Mouse (Mus musculus) kidney, postnatal 0 days (tissue): ENCODE results near the gene Pknox2. TPM values are rescaled to one million over a fixed set of nuclear protein-coding genes. Genes with fewer than 3 reads are reported as not detected.
A peak's percentile ranks its signal among the peaks of the same experiment; 100 is the strongest.

Experiments
- ATAC-seq: fragments of 200-750 bp; cut with Nextera tagmentation; replicated peaks from 2 replicates; pipeline ENCODE4 v1.8.0; 2017; ENCODE audit warnings: low read depth, moderate number of reproducible peaks, moderate TSS enrichment, moderate library complexity; ENCODE audit not compliant: low FRiP score
- DNase-seq: peaks from one replicate; pipeline ENCODE4 v3.0.0-alpha.2; 2016; ENCODE audit warnings: low spot score
- H3K27ac ChIP-seq: fragments of 300-500 bp; sonication (generic); 2 replicates; pipeline ENCODE4 v1.5.1; 2014; ENCODE audit warnings: mild to moderate bottlenecking
- H3K27me3 ChIP-seq: fragments of 300-500 bp; sonication (generic); 2 replicates; pipeline ENCODE4 v1.6.1; 2014; ENCODE audit warnings: low read length, mixed read lengths; ENCODE audit not compliant: insufficient read depth
- H3K36me3 ChIP-seq: fragments of 300-500 bp; sonication (generic); 2 replicates; pipeline ENCODE4 v1.6.1; 2014; ENCODE audit warnings: low read length, mixed read lengths; ENCODE audit not compliant: insufficient read depth
- H3K4me1 ChIP-seq: fragments of 300-500 bp; sonication (generic); replicated peaks from 2 replicates; pipeline ENCODE4 v1.6.1; 2014; ENCODE audit warnings: antibody characterized with exemption, low read length, mixed read lengths; ENCODE audit not compliant: insufficient read depth
- H3K4me2 ChIP-seq: fragments of 300-500 bp; sonication (generic); 2 replicates; pipeline ENCODE4 v1.6.1; 2014; ENCODE audit warnings: mild to moderate bottlenecking, low read length, moderate library complexity, mixed read lengths
- H3K4me3 ChIP-seq: fragments of 300-500 bp; sonication (generic); replicated peaks from 2 replicates; pipeline ENCODE4 v1.5.1; 2014; ENCODE audit warnings: low read depth, low read length
- H3K9ac ChIP-seq: fragments of 300-500 bp; sonication (generic); 2 replicates; pipeline ENCODE4 v1.6.1; 2014; ENCODE audit warnings: low read depth, low read length
- H3K9me3 ChIP-seq: fragments of 300-500 bp; sonication (generic); replicated peaks from 2 replicates; pipeline ENCODE4 v1.6.1; 2016; ENCODE audit warnings: low read length, inconsistent platforms, mixed read lengths
- CTCF ChIP-seq: IDR thresholded peaks from 2 replicates; pipeline ENCODE4 v1.5.1; 2016; ENCODE audit warnings: antibody characterized with exemption, low read depth, mild to moderate bottlenecking, moderate library complexity
- WGBS: fragments of 180-500 bp; shearing (Covaris S2); extraction: QIAGEN DNeasy Blood & Tissue Kit; methylation state at CpG from one replicate; pipeline ENCODE4 v1.1.7; 2014; 5-methylcytosine and 5-hydroxymethylcytosine counted together
- polyA plus RNA-seq: library from polyadenylated mRNA; unstranded; fragments of >200 nt; fragmentation: Nextera tagmentation; extraction: Ambion mirVana; gene quantifications from 2 replicates; pipeline ENCODE4 v1.2.1, GENCODE M21; 2015

Gene Pknox2
- polyA plus RNA-seq, 1 experiment from 2014 or later = 6.0 TPM

- TF ChIP-seq CTCF = peak; percentile 87
- ATAC-seq (no peak), DNase-seq (peak; percentile 79)
- H3K4me1 ChIP-seq = no peaks in the 10 kb centered on the region
- no peak overlapping the region for H3K4me2 ChIP-seq
- no peak overlapping the region for H3K27ac ChIP-seq
- no peaks in the 10 kb centered on the region for H3K9me3 ChIP-seq
- H3K36me3 ChIP-seq = no peaks in the 10 kb centered on the region
- no peak overlapping the region for H3K9ac ChIP-seq
- no peak overlapping the region for H3K4me3 ChIP-seq
- H3K27me3 ChIP-seq = no peaks in the 10 kb centered on the region
- WGBS = 47% methylated on average over 7 of the region's 7 CpGs
Observed at GRCm38 (mm10) chr9:36968713-36969112, 178.5 kb downstream of the Pknox2 start.

GRCm38 (mm10) chr9:36968236-36968635 lies 179.0 kb downstream of the Pknox2 start:
- no peaks in the 10 kb centered on the region for H3K9me3 ChIP-seq
- no peaks in the 10 kb centered on the region for H3K36me3 ChIP-seq
- H3K4me3 ChIP-seq = no peak overlapping the region
- H3K9ac ChIP-seq = no peak overlapping the region
- DNase-seq = no peak
- H3K27ac ChIP-seq = no peak overlapping the region
- H3K4me2 ChIP-seq = no peak overlapping the region
- no peak for TF ChIP-seq CTCF
- ATAC-seq = no peak
- H3K4me1 ChIP-seq = no peaks in the 10 kb centered on the region
- WGBS = 80% methylated on average over 7 of the region's 7 CpGs
- H3K27me3 ChIP-seq = no peaks in the 10 kb centered on the region

DNA sequence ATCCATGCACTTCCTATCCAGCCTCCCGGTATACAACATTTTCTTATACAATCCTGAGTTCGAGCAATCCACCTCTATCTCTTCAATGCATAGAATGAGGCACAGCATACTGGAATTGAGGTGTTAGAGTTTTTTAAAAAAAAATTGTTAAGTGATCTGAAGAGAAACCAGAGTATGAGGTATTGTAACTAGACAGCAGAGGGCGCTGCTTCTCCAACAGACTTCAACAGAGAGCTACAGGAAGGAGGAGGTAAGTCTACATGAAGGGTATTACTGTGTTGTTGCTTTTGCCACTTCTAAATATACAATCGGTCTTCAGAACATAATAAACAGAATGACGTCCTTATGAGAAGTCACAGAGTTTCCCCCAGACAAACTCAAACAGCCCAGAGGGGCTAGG lies 181.5 kb downstream of the Pknox2 start:
- Histone ChIP-seq H3K36me3 (no peaks in the 10 kb centered on the region), H3K27me3 (no peaks in the 10 kb centered on the region), H3K27ac (no peak overlapping the region), H3K4me3 (no peak overlapping the region), H3K9ac (no peak overlapping the region), H3K4me2 (no peak overlapping the region), H3K4me1 (no peaks in the 10 kb centered on the region), H3K9me3 (no peaks in the 10 kb centered on the region)
- TF ChIP-seq CTCF = peak; percentile 77
- ATAC-seq = no peak
- 76% methylated on average over 5 of the region's 5 CpGs for WGBS
- DNase-seq = peak; percentile 88

DNA sequence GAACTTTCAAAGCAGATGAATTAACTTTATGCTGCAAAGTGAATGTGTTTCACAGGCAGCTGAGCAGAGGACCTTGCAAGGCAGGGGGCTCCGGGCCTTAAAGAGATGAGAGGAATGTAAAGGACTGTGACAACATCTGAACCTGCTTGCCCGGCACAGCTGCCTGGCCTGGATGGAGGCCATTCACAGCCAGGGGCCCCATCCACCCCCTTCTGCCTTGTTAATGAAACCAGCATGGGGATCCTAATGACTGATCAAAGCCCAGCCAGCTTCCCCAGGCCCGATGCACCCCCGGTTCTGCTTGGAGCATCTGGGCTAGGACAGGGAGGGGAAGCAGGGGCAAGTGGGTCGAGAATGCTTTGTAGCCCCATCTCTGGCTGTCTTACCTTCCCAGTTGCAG lies 183.0 kb downstream of the Pknox2 start:
- no peak overlapping the region for H3K27ac ChIP-seq
- H3K9ac ChIP-seq = no peak overlapping the region
- H3K4me3 ChIP-seq = no peak overlapping the region
- H3K4me2 ChIP-seq = no peak overlapping the region
- H3K27me3 ChIP-seq = no peaks in the 10 kb centered on the region
- no peaks in the 10 kb centered on the region for H3K4me1 ChIP-seq
- H3K36me3 ChIP-seq = no peaks in the 10 kb centered on the region
- no peak for ATAC-seq
- DNase-seq = no peak
- no peak for TF ChIP-seq CTCF
- 12% methylated on average over 5 of the region's 5 CpGs for WGBS
- H3K9me3 ChIP-seq = no peaks in the 10 kb centered on the region

DNA sequence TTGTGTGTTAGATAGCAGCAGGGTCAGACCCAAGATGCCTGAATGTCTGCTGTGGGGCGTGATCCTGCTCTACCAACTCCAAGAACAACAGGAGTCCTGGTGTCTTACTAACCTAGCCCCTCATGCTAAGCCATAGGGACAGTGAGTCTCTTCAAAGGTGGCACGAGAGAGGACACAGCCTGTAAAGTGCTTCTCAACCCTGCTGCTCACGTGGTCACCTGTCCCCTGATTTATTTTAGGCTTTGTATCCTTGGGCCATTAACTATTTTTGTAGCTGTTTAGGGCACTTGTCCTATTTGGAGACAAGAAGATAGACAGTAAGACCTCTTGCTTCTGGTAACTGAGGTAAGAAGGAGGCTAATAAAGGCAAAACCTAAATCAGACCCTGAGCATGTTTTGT lies 183.7 kb downstream of the Pknox2 start:
- 64% methylated on average over 3 of the region's 3 CpGs for WGBS
- no peak overlapping the region for H3K4me2 ChIP-seq
- no peaks in the 10 kb centered on the region for H3K36me3 ChIP-seq
- H3K9me3 ChIP-seq = no peaks in the 10 kb centered on the region
- no peaks in the 10 kb centered on the region for H3K27me3 ChIP-seq
- DNase-seq = no peak
- no peak overlapping the region for H3K27ac ChIP-seq
- no peak for TF ChIP-seq CTCF
- no peak overlapping the region for H3K4me3 ChIP-seq
- H3K9ac ChIP-seq = no peak overlapping the region
- H3K4me1 ChIP-seq = no peaks in the 10 kb centered on the region
- no peak for ATAC-seq

- TF ChIP-seq CTCF = peak; percentile 37; the same call in 1 of the 2 replicates
- Histone ChIP-seq H3K27ac (no peak overlapping the region), H3K36me3 (no peaks in the 10 kb centered on the region), H3K9ac (no peak overlapping the region), H3K4me2 (no peak overlapping the region), H3K27me3 (no peaks in the 10 kb centered on the region), H3K4me1 (no peaks in the 10 kb centered on the region), H3K4me3 (no peak overlapping the region), H3K9me3 (no peaks in the 10 kb centered on the region)
- DNase-seq = no peak
- ATAC-seq = no peak
- 27% methylated on average over 1 of the region's 1 CpGs for WGBS
Observed at GRCm38 (mm10) chr9:36961874-36962273, 185.3 kb downstream of the Pknox2 start.

- H3K4me2 ChIP-seq = no peak overlapping the region
- no peaks in the 10 kb centered on the region for H3K9me3 ChIP-seq
- DNase-seq (no peak), ATAC-seq (no peak)
- H3K36me3 ChIP-seq = no peaks in the 10 kb centered on the region
- no peak for TF ChIP-seq CTCF
- no peak overlapping the region for H3K4me3 ChIP-seq
- no peak overlapping the region for H3K9ac ChIP-seq
- no peak overlapping the region for H3K27ac ChIP-seq
- H3K27me3 ChIP-seq = no peaks in the 10 kb centered on the region
- 79% methylated on average over 5 of the region's 5 CpGs for WGBS
- H3K4me1 ChIP-seq = no peaks in the 10 kb centered on the region
Observed at GRCm38 (mm10) chr9:36961153-36961552, 186.1 kb downstream of the Pknox2 start.
